ENCODE assay signal across 22 mouse cellular contexts in the genomic region with DNA sequence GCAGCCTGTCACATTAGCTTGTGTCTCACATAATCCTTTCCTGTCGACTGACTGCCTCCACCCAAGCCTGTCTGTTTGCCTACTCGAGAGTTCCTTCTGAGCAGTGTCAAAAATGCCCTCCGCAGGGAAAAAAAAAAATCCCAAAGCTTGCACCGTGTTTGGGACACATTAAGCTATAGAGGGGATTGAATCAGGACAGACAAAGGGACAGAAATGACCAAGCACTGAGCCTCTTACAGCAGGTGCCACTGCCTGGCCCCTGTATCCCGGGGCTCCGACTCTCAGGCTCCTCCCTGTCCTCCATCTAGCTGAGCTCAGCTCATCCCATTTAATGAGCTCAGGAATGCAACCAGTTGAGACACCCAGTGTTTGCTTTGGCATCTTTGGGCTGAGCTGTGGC.
"Had no signal": no experiment of that assay in that cellular context is flagged by ENCODE, and none has a peak within 500 bp of the region (broad histone marks: within the 10 kb centered on the region; RNA-seq: fewer than 3 reads in every experiment).

No protein-coding gene starts in this region.

- ATAC-seq: liver, postnatal 0 days; lung, postnatal 0 days had no signal

- H3K4me2 ChIP-seq: limb, embryonic 12.5 days; limb, embryonic 15.5 days; liver, embryonic 11.5 days; lung, embryonic 14.5 days; neural tube, embryonic 13.5 days; stomach, embryonic 15.5 days had no signal

- H3K27me3 ChIP-seq: limb, embryonic 12.5 days; limb, embryonic 15.5 days; neural tube, embryonic 13.5 days; stomach, embryonic 15.5 days had no signal

- H3K36me3 ChIP-seq: limb, embryonic 12.5 days; limb, embryonic 15.5 days; neural tube, embryonic 13.5 days; stomach, embryonic 15.5 days had no signal

- H3K4me3 ChIP-seq: left cerebral cortex, adult 2 months; limb, embryonic 12.5 days; limb, embryonic 15.5 days; myocyte; neural tube, embryonic 13.5 days; stomach, embryonic 15.5 days had no signal

- DNase-seq: kidney, adult 18-20 months; kidney, postnatal 25 days; layer of hippocampus, postnatal 36 days; left cerebral cortex, postnatal 4 days; liver, postnatal 0 days; lung, embryonic 14.5 days; midbrain, embryonic 14.5 days; right cerebral cortex, postnatal 25 days; spleen, adult 18-20 months; thymus, adult 18-20 months; thymus, postnatal 36 days had no signal

- H3K9ac ChIP-seq: limb, embryonic 12.5 days; limb, embryonic 15.5 days; liver, embryonic 14.5 days; liver, postnatal 0 days; lung, embryonic 14.5 days; neural tube, embryonic 13.5 days; stomach, embryonic 15.5 days had no signal

- H3K9me3 ChIP-seq: limb, embryonic 12.5 days; limb, embryonic 15.5 days; neural tube, embryonic 13.5 days; stomach, embryonic 15.5 days had no signal

- H3K4me1 ChIP-seq: limb, embryonic 12.5 days; neural tube, embryonic 13.5 days; stomach, embryonic 15.5 days had no signal

- H3K27ac ChIP-seq: kidney, postnatal 0 days; left cerebral cortex, adult 2 months; limb, embryonic 12.5 days; limb, embryonic 15.5 days; liver, embryonic 14.5 days; macrophage; neural tube, embryonic 13.5 days; stomach, embryonic 15.5 days had no signal
